Mouse (Mus musculus) spleen, adult 2 months (tissue): ENCODE measurements around the gene Ctsf. TPM values are rescaled to one million over a fixed set of nuclear protein-coding genes. Genes with fewer than 3 reads are reported as not detected.

Experiments used
- DNase-seq, 2 experiments: peaks; one replicate each; pipeline versions ENCODE4 v3.0.0 to v3.0.0-alpha.2; 2012 to 2021; ENCODE audit warnings: low spot score in 2 of 2, low read depth in 1 of 2
- H3K27ac ChIP-seq: fragments of 200-500 bp; 2 replicates; pipeline ENCODE4 v1.5.1; 2012; ENCODE audit warnings: low read length, inconsistent platforms; ENCODE audit not compliant: insufficient read depth
- H3K27me3 ChIP-seq: fragments of 200-500 bp; 2 replicates; pipeline ENCODE4 v1.6.1; 2012; ENCODE audit warnings: mild to moderate bottlenecking, moderate library complexity, low read length, inconsistent platforms; ENCODE audit not compliant: control insufficient read depth, insufficient read depth
- H3K36me3 ChIP-seq: fragments of 200-500 bp; 2 replicates; pipeline ENCODE4 v1.6.1; 2012; ENCODE audit warnings: mild to moderate bottlenecking, low read length, inconsistent platforms; ENCODE audit not compliant: control insufficient read depth, insufficient read depth
- H3K4me1 ChIP-seq: fragments of 200-500 bp; 2 replicates; pipeline ENCODE4 v1.6.1; 2011; ENCODE audit warnings: inconsistent platforms; ENCODE audit not compliant: control insufficient read depth, insufficient read depth, insufficient read length
- H3K4me3 ChIP-seq: fragments of 200-500 bp; 2 replicates; pipeline ENCODE4 v1.5.1; 2011; ENCODE audit warnings: mild to moderate bottlenecking, inconsistent platforms; ENCODE audit not compliant: insufficient read depth, insufficient read length; ENCODE audit errors: extremely low read depth
- CTCF ChIP-seq: fragments of 200-500 bp; IDR thresholded peaks from 2 replicates; pipeline ENCODE4 v1.5.1; 2011; ENCODE audit warnings: mild to moderate bottlenecking, inconsistent platforms; ENCODE audit not compliant: insufficient read depth, insufficient read length, insufficient replicate concordance; ENCODE audit errors: extremely low read depth
- POLR2A ChIP-seq: fragments of 200-500 bp; IDR thresholded peaks from 2 replicates; pipeline ENCODE4 v1.6.1; 2011; ENCODE audit warnings: low read depth, low read length, inconsistent platforms
- WGBS: fragments of 180-500 bp; shearing (Covaris S2); methylation state at CpG from one replicate; pipeline ENCODE4 v1.1.7; 2018; 5-methylcytosine and 5-hydroxymethylcytosine counted together
- polyA plus RNA-seq: library from polyadenylated mRNA; depleted of rRNA; stranded (reverse); fragments of >200 nt; gene quantifications from 2 replicates; pipeline ENCODE4 v1.2.3, GENCODE M21; 2012

Gene Ctsf
- polyA plus RNA-seq, 1 experiment, result 31.3 TPM

DNA sequence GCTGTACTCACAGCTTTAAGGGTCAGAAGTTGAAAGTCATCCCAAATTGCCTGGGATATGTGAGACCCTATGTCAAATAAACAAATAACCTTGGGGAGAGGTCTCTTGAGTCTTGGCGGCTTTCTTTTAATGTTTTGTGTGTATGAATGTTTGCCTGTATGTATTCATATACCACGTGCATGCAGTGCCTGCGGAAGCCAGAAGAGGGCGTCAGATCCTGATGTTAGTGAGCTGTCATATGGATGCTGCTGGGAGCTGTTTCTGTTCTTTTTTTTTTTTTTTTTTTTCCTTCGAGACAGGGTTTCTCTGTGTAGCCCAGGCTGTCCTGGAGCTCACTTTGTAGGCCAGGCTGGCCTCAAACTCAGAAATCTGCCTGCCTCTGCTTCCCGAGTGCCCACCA, 41.9 kb upstream of the Ctsf start:
- TF ChIP-seq CTCF, result no peak
- no peak for TF ChIP-seq POLR2A
- peak in 1 of 2 experiments; percentile 11 for DNase-seq
- Histone ChIP-seq H3K4me3 (no peak overlapping the region), H3K27ac (no peak overlapping the region), H3K4me1 (peaks cover 8% of the 10 kb centered on the region), H3K27me3 (no peaks in the 10 kb centered on the region), H3K36me3 (no peaks in the 10 kb centered on the region)
- 92% methylated on average over 6 of the region's 6 CpGs for WGBS

DNA sequence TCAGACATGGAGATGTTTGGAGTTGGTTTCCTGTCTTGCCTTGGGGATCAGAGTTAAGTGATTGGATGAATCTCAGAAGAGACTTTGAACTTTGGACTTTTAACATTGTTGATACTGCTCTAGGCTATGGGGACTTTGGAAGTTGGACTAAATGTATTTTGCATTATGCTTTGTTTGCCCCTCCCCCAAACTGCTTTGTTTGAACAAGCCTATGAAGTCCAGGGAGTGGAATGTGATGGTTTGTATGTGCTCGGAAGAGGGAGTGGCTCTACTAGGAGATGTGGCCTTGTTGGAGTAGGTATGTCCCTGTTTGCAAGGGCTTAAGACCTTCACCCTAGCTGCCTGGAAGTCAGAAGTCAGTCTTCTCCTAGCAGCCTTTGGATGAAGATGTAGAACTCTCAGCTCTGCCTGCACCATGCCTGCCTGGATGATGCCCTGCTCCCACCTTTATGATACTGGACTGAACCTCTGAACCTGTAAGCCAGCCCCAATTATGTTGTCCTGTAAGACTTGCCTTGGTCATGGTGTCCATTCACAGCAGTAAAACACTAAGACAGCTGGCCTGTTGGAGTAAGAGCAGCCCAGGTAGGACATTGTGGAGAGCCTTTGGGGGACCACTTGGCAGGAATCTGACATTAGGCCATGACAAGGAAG, 37.6 kb upstream of the Ctsf start:
- H3K36me3 ChIP-seq, result no peaks in the 10 kb centered on the region
- H3K4me1 ChIP-seq, result no peaks in the 10 kb centered on the region
- no peak overlapping the region for H3K4me3 ChIP-seq
- H3K27ac ChIP-seq, result no peak overlapping the region
- no peak for DNase-seq
- WGBS, result 86% methylated on average over 1 of the region's 1 CpGs
- no peak for TF ChIP-seq POLR2A
- TF ChIP-seq CTCF, result no peak
- no peaks in the 10 kb centered on the region for H3K27me3 ChIP-seq

DNA sequence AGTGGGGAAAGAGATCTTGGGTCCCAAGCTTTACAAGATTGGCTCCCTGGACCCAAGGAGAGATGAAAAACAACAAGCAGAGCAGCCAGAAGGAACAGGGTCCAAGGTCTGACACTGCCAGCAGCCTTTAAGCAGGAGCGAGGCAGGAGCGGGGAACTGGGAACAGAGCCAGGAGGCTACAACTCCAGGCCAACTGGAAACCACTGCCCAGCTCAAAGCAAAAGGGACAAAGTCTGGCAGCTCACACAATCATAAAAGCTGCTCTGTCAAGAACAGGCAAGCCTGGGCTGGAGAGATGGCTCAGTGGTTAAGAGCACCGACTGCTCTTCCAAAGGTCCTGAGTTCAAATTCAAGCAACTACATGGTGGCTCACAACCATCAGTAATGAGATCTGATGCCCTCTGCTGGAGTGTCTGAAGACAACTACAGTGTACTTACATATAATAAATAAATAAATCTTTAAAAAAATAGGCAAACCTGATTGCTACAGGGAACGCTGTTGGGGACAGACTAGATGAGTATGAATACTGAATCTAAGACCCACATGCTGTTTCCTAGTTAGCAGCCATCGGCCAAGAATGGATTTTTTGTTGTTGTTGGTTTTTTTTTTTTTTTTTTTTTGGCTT, 34.1 kb upstream of the Ctsf start:
- Histone ChIP-seq H3K4me3 (no peak overlapping the region), H3K36me3 (0 out of 2 replicates have a peak, but pooled peaks cover 1% of the 10 kb centered on the region), H3K4me1 (no peaks in the 10 kb centered on the region), H3K27me3 (no peaks in the 10 kb centered on the region), H3K27ac (no peak overlapping the region)
- DNase-seq, result no peak
- 79% methylated on average over 5 of the region's 5 CpGs for WGBS
- TF ChIP-seq CTCF, result no peak
- no peak for TF ChIP-seq POLR2A

DNA sequence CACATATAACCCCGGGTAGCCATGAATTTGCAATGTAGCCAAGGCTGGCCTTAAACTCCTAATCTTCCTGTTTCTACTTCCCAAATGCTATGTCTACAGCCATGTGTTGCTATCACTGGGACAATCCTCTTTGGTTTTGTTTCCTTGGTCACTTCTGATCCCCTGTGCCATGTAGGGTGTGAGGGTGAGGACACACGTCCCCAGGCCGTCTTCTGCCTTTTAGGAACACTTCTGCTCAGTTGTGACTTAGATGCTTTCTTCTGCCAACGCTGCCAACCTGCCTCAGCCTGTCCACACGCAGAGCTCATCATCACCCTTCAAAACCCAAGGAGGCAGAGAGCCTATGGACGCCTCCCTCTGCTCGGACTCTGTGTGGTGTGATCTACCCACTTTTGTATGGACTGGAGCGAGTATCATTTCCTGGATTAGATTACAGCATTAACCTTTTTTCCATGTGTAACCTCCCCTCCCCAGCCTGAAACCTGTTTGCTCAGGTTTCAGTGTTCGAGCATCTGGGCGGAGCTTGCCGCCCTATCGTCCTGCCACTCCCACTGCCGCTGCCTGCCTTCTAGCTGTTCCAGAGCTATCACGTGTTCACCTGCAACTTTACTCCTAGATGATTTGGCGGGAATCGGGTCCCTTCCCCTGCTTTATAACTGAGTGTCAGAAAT, 26.4 kb upstream of the Ctsf start:
- Histone ChIP-seq H3K4me1 (no peaks in the 10 kb centered on the region), H3K36me3 (0 out of 2 replicates have a peak, but pooled peaks cover 3% of the 10 kb centered on the region), H3K4me3 (no peak overlapping the region), H3K27ac (no peak overlapping the region), H3K27me3 (no peaks in the 10 kb centered on the region)
- DNase-seq, result no peak
- 90% methylated on average over 16 of the region's 16 CpGs for WGBS
- TF ChIP-seq POLR2A (no peak), CTCF (no peak)

DNA sequence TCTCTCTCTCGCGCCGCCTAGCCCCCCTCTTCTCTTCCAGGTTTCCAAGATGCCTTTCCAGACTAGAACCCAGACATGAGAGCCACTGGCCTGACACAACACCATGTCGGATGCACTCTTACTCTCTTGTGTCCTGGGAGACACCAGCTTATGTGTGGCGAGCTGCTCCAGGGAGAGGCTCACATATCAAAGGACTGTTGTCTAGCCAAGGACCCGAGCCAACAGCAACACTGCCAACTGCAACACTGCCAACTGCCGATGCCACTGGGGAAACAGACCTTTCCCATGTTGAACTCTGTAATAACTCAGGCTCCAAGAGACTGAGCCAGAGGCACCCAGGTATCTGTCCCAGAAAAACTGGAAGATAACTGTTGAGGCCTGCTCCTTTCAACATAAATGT, 25.8 kb upstream of the Ctsf start:
- Histone ChIP-seq H3K27me3 (no peaks in the 10 kb centered on the region), H3K4me1 (no peaks in the 10 kb centered on the region), H3K27ac (no peak overlapping the region), H3K4me3 (no peak overlapping the region), H3K36me3 (0 out of 2 replicates have a peak, but pooled peaks cover 3% of the 10 kb centered on the region)
- TF ChIP-seq POLR2A, result no peak
- TF ChIP-seq CTCF, result no peak
- DNase-seq, result no peak
- 93% methylated on average over 7 of the region's 7 CpGs for WGBS

DNA sequence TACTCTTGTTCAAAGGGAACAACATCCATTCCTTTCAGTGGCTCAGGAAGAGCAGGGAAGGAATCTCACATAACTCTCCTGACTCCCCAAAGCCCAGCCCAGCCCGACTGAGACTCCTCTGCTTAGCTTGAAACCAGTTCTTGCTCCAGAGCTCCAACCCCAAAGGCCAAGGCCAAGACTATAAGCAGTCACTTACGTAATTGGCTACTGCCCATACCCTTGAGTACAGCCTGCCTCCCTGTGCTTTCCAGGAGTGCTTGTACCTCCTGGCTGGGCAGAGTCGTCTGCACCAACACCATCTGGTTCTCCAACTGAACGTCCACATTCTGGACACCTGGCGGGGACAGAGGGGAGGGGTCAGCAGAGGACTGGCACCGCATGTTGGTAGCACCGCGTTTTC, 21.0 kb upstream of the Ctsf start:
- DNase-seq, result no peak
- Histone ChIP-seq H3K27ac (no peak overlapping the region), H3K4me1 (peaks cover 3% of the 10 kb centered on the region; the same call in 1 of the 2 replicates), H3K36me3 (0 out of 2 replicates have a peak, but pooled peaks cover 2% of the 10 kb centered on the region), H3K4me3 (no peak overlapping the region), H3K27me3 (no peaks in the 10 kb centered on the region)
- TF ChIP-seq CTCF (no peak), POLR2A (no peak)
- 92% methylated on average over 8 of the region's 8 CpGs for WGBS
